Mouse (Mus musculus) forebrain, embryonic 15.5 days (tissue): ENCODE measurements at regions not wholly inside any gene's neighbourhood (a gene's known extent, or its start where the extent isn't known, plus 50 kb on each side); places are given as distances from the start of the nearest gene placed in this dataset.

Experiments used
- ATAC-seq: fragments of 200-750 bp; cut with Nextera tagmentation; replicated peaks from 2 replicates; pipeline ENCODE4 v1.8.0; 2017; ENCODE audit warnings: mild to moderate bottlenecking, moderate TSS enrichment, moderate library complexity
- H3K27ac ChIP-seq: fragments of 300-500 bp; sonication (generic); replicated peaks from 2 replicates; pipeline ENCODE4 v1.5.1; 2015; ENCODE audit warnings: mild to moderate bottlenecking, inconsistent platforms
- H3K27me3 ChIP-seq: fragments of 300-500 bp; sonication (generic); 2 replicates; pipeline ENCODE4 v1.6.1; 2015; ENCODE audit warnings: inconsistent platforms
- H3K36me3 ChIP-seq: fragments of 300-500 bp; sonication (generic); 2 replicates; pipeline ENCODE4 v1.6.1; 2015; ENCODE audit warnings: mild to moderate bottlenecking, inconsistent platforms
- H3K4me1 ChIP-seq: fragments of 300-500 bp; sonication (generic); 2 replicates; pipeline ENCODE4 v1.6.1; 2015; ENCODE audit warnings: inconsistent platforms
- H3K4me2 ChIP-seq: fragments of 300-500 bp; sonication (generic); replicated peaks from 2 replicates; pipeline ENCODE4 v1.6.1; 2015; ENCODE audit warnings: mild to moderate bottlenecking, inconsistent platforms
- H3K4me3 ChIP-seq: fragments of 300-500 bp; sonication (generic); 2 replicates; pipeline ENCODE4 v1.5.1; 2015; ENCODE audit warnings: mild to moderate bottlenecking, inconsistent platforms
- H3K9ac ChIP-seq: fragments of 300-500 bp; sonication (generic); replicated peaks from 2 replicates; pipeline ENCODE4 v1.6.1; 2015; ENCODE audit warnings: mild to moderate bottlenecking, inconsistent platforms
- H3K9me3 ChIP-seq: fragments of 300-500 bp; sonication (generic); 2 replicates; pipeline ENCODE4 v1.6.1; 2016; ENCODE audit warnings: inconsistent platforms
- WGBS: fragments of 180-500 bp; shearing (Covaris S2); methylation state at CpG from one replicate; pipeline ENCODE4 v1.1.7; 2015; ENCODE audit warnings: mixed read lengths; 5-methylcytosine and 5-hydroxymethylcytosine counted together

- no peak overlapping the region for H3K27ac ChIP-seq
- H3K4me2 ChIP-seq = no peak overlapping the region; the same call in 1 of the 2 replicates
- H3K4me1 ChIP-seq = peaks cover 3% of the 10 kb centered on the region; the same call in 1 of the 2 replicates
- H3K4me3 ChIP-seq = no peak overlapping the region
- H3K9me3 ChIP-seq = no peaks in the 10 kb centered on the region
- no peak overlapping the region for H3K9ac ChIP-seq
- no peaks in the 10 kb centered on the region for H3K36me3 ChIP-seq
- WGBS = 2% methylated on average over 17 of the region's 17 CpGs
- ATAC-seq = 0 out of 2 replicates have a peak, but pooled peaks have one; percentile 3
- H3K27me3 ChIP-seq = peaks cover 89% of the 10 kb centered on the region
Observed at GRCm38 (mm10) chr6:51178799-51179398, 253.6 kb upstream of the Nfe2l3 start.

- 9% methylated on average over 17 of the region's 17 CpGs for WGBS
- ATAC-seq = no peak
Observed at GRCm38 (mm10) chr6:51179741-51180537, 252.5 kb upstream of the Nfe2l3 start.

GRCm38 (mm10) chr6:51180881-51181875 is 251.3 kb upstream of the Nfe2l3 start:
- Histone ChIP-seq H3K4me2 (no peak overlapping the region), H3K36me3 (no peaks in the 10 kb centered on the region), H3K4me3 (no peak overlapping the region), H3K4me1 (peaks cover 3% of the 10 kb centered on the region; the same call in 1 of the 2 replicates), H3K27ac (no peak overlapping the region), H3K9ac (no peak overlapping the region), H3K9me3 (no peaks in the 10 kb centered on the region), H3K27me3 (peaks cover 89% of the 10 kb centered on the region)
- no peak for ATAC-seq
- 6% methylated on average over 11 of the region's 11 CpGs for WGBS

More at GRCm38 (mm10) chr6:51179741-51180537, 252.5 kb upstream of the Nfe2l3 start:
- Histone ChIP-seq H3K27me3 (peaks cover 89% of the 10 kb centered on the region), H3K36me3 (no peaks in the 10 kb centered on the region), H3K4me2 (no peak overlapping the region), H3K4me3 (no peak overlapping the region), H3K4me1 (peaks cover 3% of the 10 kb centered on the region; the same call in 1 of the 2 replicates), H3K9me3 (no peaks in the 10 kb centered on the region), H3K9ac (no peak overlapping the region), H3K27ac (no peak overlapping the region)

GRCm38 (mm10) chr6:51181905-51182304 is 250.6 kb upstream of the Nfe2l3 start:
- no peak for ATAC-seq
- peaks cover 89% of the 10 kb centered on the region for H3K27me3 ChIP-seq
- H3K9ac ChIP-seq = no peak overlapping the region
- H3K4me1 ChIP-seq = peaks cover 3% of the 10 kb centered on the region; the same call in 1 of the 2 replicates
- no peaks in the 10 kb centered on the region for H3K9me3 ChIP-seq
- no peak overlapping the region for H3K4me2 ChIP-seq
- no peaks in the 10 kb centered on the region for H3K36me3 ChIP-seq
- no peak overlapping the region for H3K4me3 ChIP-seq
- no peak overlapping the region for H3K27ac ChIP-seq
- 24% methylated on average over 10 of the region's 10 CpGs for WGBS

GRCm38 (mm10) chr6:51182771-51183284 is 249.6 kb upstream of the Nfe2l3 start:
- Histone ChIP-seq H3K9me3 (no peaks in the 10 kb centered on the region), H3K4me2 (no peak overlapping the region), H3K36me3 (no peaks in the 10 kb centered on the region), H3K4me1 (peaks cover 3% of the 10 kb centered on the region; the same call in 1 of the 2 replicates), H3K9ac (no peak overlapping the region), H3K27me3 (peaks cover 90% of the 10 kb centered on the region), H3K27ac (no peak overlapping the region), H3K4me3 (no peak overlapping the region)
- no peak for ATAC-seq
- WGBS = 5% methylated on average over 5 of the region's 5 CpGs

GRCm38 (mm10) chr6:51183576-51184420 is 248.7 kb upstream of the Nfe2l3 start:
- WGBS = under 1% methylated on average over 21 of the region's 21 CpGs
- peaks cover 3% of the 10 kb centered on the region; the same call in 1 of the 2 replicates for H3K4me1 ChIP-seq
- H3K9me3 ChIP-seq = no peaks in the 10 kb centered on the region
- no peak overlapping the region for H3K9ac ChIP-seq
- H3K4me2 ChIP-seq = no peak overlapping the region
- no peaks in the 10 kb centered on the region for H3K36me3 ChIP-seq
- no peak overlapping the region for H3K4me3 ChIP-seq
- no peak for ATAC-seq
- H3K27me3 ChIP-seq = peaks cover 91% of the 10 kb centered on the region
- H3K27ac ChIP-seq = no peak overlapping the region

- Histone ChIP-seq H3K36me3 (no peaks in the 10 kb centered on the region), H3K4me1 (no peaks in the 10 kb centered on the region), H3K4me2 (no peak overlapping the region), H3K27me3 (peaks cover 93% of the 10 kb centered on the region), H3K9me3 (no peaks in the 10 kb centered on the region), H3K9ac (no peak overlapping the region), H3K27ac (no peak overlapping the region), H3K4me3 (no peak overlapping the region)
- 4% methylated on average over 3 of the region's 3 CpGs for WGBS
- no peak for ATAC-seq
Observed at GRCm38 (mm10) chr6:51184500-51184899, 248.0 kb upstream of the Nfe2l3 start.

GRCm38 (mm10) chr6:51185201-51185600 is 247.3 kb upstream of the Nfe2l3 start:
- no peaks in the 10 kb centered on the region for H3K4me1 ChIP-seq
- H3K4me3 ChIP-seq = no peak overlapping the region
- H3K36me3 ChIP-seq = no peaks in the 10 kb centered on the region
- no peak overlapping the region for H3K9ac ChIP-seq
- H3K27ac ChIP-seq = no peak overlapping the region
- WGBS = 18% methylated on average over 6 of the region's 6 CpGs
- no peaks in the 10 kb centered on the region for H3K9me3 ChIP-seq
- no peak for ATAC-seq
- peaks cover 94% of the 10 kb centered on the region for H3K27me3 ChIP-seq
- H3K4me2 ChIP-seq = no peak overlapping the region

- peaks cover 98% of the 10 kb centered on the region for H3K27me3 ChIP-seq
- no peak overlapping the region for H3K9ac ChIP-seq
- WGBS = 86% methylated on average over 3 of the region's 3 CpGs
- ATAC-seq = no peak
- no peak overlapping the region for H3K4me3 ChIP-seq
- H3K9me3 ChIP-seq = no peaks in the 10 kb centered on the region
- H3K36me3 ChIP-seq = no peaks in the 10 kb centered on the region
- no peak overlapping the region for H3K27ac ChIP-seq
- no peak overlapping the region for H3K4me2 ChIP-seq
- no peaks in the 10 kb centered on the region for H3K4me1 ChIP-seq
Observed at GRCm38 (mm10) chr6:51189173-51189572, 243.3 kb upstream of the Nfe2l3 start.

- ATAC-seq = no peak
- H3K36me3 ChIP-seq = no peaks in the 10 kb centered on the region
- 36% methylated on average over 8 of the region's 8 CpGs for WGBS
- no peak overlapping the region for H3K4me2 ChIP-seq
- H3K27me3 ChIP-seq = peaks cover 71% of the 10 kb centered on the region
- no peaks in the 10 kb centered on the region for H3K9me3 ChIP-seq
- H3K4me3 ChIP-seq = no peak overlapping the region
- no peak overlapping the region for H3K9ac ChIP-seq
- no peaks in the 10 kb centered on the region for H3K4me1 ChIP-seq
- H3K27ac ChIP-seq = no peak overlapping the region
Observed at GRCm38 (mm10) chr6:51192826-51193225, 239.6 kb upstream of the Nfe2l3 start.

- Histone ChIP-seq H3K4me2 (no peak overlapping the region), H3K27ac (no peak overlapping the region), H3K4me1 (no peaks in the 10 kb centered on the region), H3K4me3 (no peak overlapping the region), H3K9ac (no peak overlapping the region), H3K36me3 (no peaks in the 10 kb centered on the region), H3K27me3 (peaks cover 65% of the 10 kb centered on the region), H3K9me3 (no peaks in the 10 kb centered on the region)
- ATAC-seq = no peak
- 11% methylated on average over 12 of the region's 12 CpGs for WGBS
Observed at GRCm38 (mm10) chr6:51193356-51193755, 239.1 kb upstream of the Nfe2l3 start.
